Mouse (Mus musculus) forebrain, embryonic 15.5 days (tissue): ENCODE results near the gene Gclm. TPM values are rescaled to one million over a fixed set of nuclear protein-coding genes. Genes with fewer than 3 reads are reported as not detected.

Experiments
- ATAC-seq: fragments of 200-750 bp; cut with Nextera tagmentation; replicated peaks from 2 replicates; pipeline ENCODE4 v1.8.0; 2017; ENCODE audit warnings: mild to moderate bottlenecking, moderate TSS enrichment, moderate library complexity
- H3K27ac ChIP-seq: fragments of 300-500 bp; sonication (generic); replicated peaks from 2 replicates; pipeline ENCODE4 v1.5.1; 2015; ENCODE audit warnings: mild to moderate bottlenecking, inconsistent platforms
- H3K27me3 ChIP-seq: fragments of 300-500 bp; sonication (generic); 2 replicates; pipeline ENCODE4 v1.6.1; 2015; ENCODE audit warnings: inconsistent platforms
- H3K36me3 ChIP-seq: fragments of 300-500 bp; sonication (generic); 2 replicates; pipeline ENCODE4 v1.6.1; 2015; ENCODE audit warnings: mild to moderate bottlenecking, inconsistent platforms
- H3K4me1 ChIP-seq: fragments of 300-500 bp; sonication (generic); 2 replicates; pipeline ENCODE4 v1.6.1; 2015; ENCODE audit warnings: inconsistent platforms
- H3K4me2 ChIP-seq: fragments of 300-500 bp; sonication (generic); replicated peaks from 2 replicates; pipeline ENCODE4 v1.6.1; 2015; ENCODE audit warnings: mild to moderate bottlenecking, inconsistent platforms
- H3K4me3 ChIP-seq: fragments of 300-500 bp; sonication (generic); 2 replicates; pipeline ENCODE4 v1.5.1; 2015; ENCODE audit warnings: mild to moderate bottlenecking, inconsistent platforms
- H3K9ac ChIP-seq: fragments of 300-500 bp; sonication (generic); replicated peaks from 2 replicates; pipeline ENCODE4 v1.6.1; 2015; ENCODE audit warnings: mild to moderate bottlenecking, inconsistent platforms
- H3K9me3 ChIP-seq: fragments of 300-500 bp; sonication (generic); 2 replicates; pipeline ENCODE4 v1.6.1; 2016; ENCODE audit warnings: inconsistent platforms
- WGBS: fragments of 180-500 bp; shearing (Covaris S2); methylation state at CpG from one replicate; pipeline ENCODE4 v1.1.7; 2015; ENCODE audit warnings: mixed read lengths; 5-methylcytosine and 5-hydroxymethylcytosine counted together
- polyA plus RNA-seq: library from polyadenylated mRNA; unstranded; fragments of >200 nt; fragmentation: Nextera tagmentation; extraction: Ambion mirVana; gene quantifications from 2 replicates; pipeline ENCODE4 v1.2.1, GENCODE M21; 2015

Gene Gclm
- polyA plus RNA-seq = 52.6 and 57.4 TPM in 2 replicates

GRCm38 (mm10) chr3:122245215-122245877 is at the start of gene Gclm:
Gene Gclm, plus strand, starts transcription at chr3:122245557.
- Histone ChIP-seq H3K9ac (peak within 1 kb of the TSS; percentile 89), H3K9me3 (no peaks in the 10 kb centered on the region), H3K4me1 (peaks cover 23% of the 10 kb centered on the region), H3K4me3 (peak within 1 kb of the TSS; percentile 95), H3K27ac (peak within 1 kb of the TSS; percentile 95), H3K36me3 (no peaks in the 10 kb centered on the region), H3K4me2 (peak within 1 kb of the TSS; percentile 67), H3K27me3 (no peaks in the 10 kb centered on the region)
- WGBS = 0% methylated on average over 86 of the region's 90 CpGs
- peak; percentile 100 for ATAC-seq

- Histone ChIP-seq H3K9ac (no peak overlapping the region), H3K4me3 (no peak overlapping the region), H3K27ac (no peak overlapping the region), H3K27me3 (no peaks in the 10 kb centered on the region), H3K9me3 (no peaks in the 10 kb centered on the region), H3K36me3 (no peaks in the 10 kb centered on the region), H3K4me1 (peaks cover 15% of the 10 kb centered on the region), H3K4me2 (no peak overlapping the region)
- 74% methylated on average over 4 of the region's 4 CpGs for WGBS
- no peak for ATAC-seq
Measured at GRCm38 (mm10) chr3:122196621-122197298, 48.6 kb upstream of the Gclm start.

- Histone ChIP-seq H3K4me3 (no peak overlapping the region), H3K9me3 (no peaks in the 10 kb centered on the region), H3K27me3 (no peaks in the 10 kb centered on the region), H3K36me3 (no peaks in the 10 kb centered on the region), H3K9ac (no peak overlapping the region), H3K4me2 (no peak overlapping the region), H3K27ac (no peak overlapping the region), H3K4me1 (peaks cover 15% of the 10 kb centered on the region)
- no peak for ATAC-seq
- 79% methylated on average over 2 of the region's 2 CpGs for whole genome bisulfite sequencing
Measured at GRCm38 (mm10) chr3:122198532-122198931, 46.8 kb upstream of the Gclm start.

GRCm38 (mm10) chr3:122198966-122199381 is 46.4 kb upstream of the Gclm start:
- Histone ChIP-seq H3K27ac (no peak overlapping the region), H3K4me2 (no peak overlapping the region), H3K4me3 (no peak overlapping the region), H3K9me3 (no peaks in the 10 kb centered on the region), H3K9ac (no peak overlapping the region), H3K27me3 (no peaks in the 10 kb centered on the region), H3K36me3 (no peaks in the 10 kb centered on the region), H3K4me1 (peaks cover 15% of the 10 kb centered on the region)
- ATAC-seq = 0 out of 2 replicates have a peak, but pooled peaks have one; percentile 48
- WGBS = 57% methylated on average over 8 of the region's 8 CpGs

GRCm38 (mm10) chr3:122199600-122199999 is 45.8 kb upstream of the Gclm start:
- ATAC-seq = peak; percentile 76
- H3K9me3 ChIP-seq = no peaks in the 10 kb centered on the region
- no peaks in the 10 kb centered on the region for H3K27me3 ChIP-seq
- H3K4me3 ChIP-seq = no peak overlapping the region
- peaks cover 15% of the 10 kb centered on the region for H3K4me1 ChIP-seq
- H3K4me2 ChIP-seq = no peak overlapping the region
- 35% methylated on average over 4 of the region's 4 CpGs for WGBS
- no peaks in the 10 kb centered on the region for H3K36me3 ChIP-seq
- peak overlapping the region; percentile 50; the same call in 1 of the 2 replicates for H3K27ac ChIP-seq
- no peak overlapping the region for H3K9ac ChIP-seq

- H3K36me3 ChIP-seq = no peaks in the 10 kb centered on the region
- no peak overlapping the region for H3K4me2 ChIP-seq
- H3K9me3 ChIP-seq = no peaks in the 10 kb centered on the region
- no peak overlapping the region for H3K4me3 ChIP-seq
- H3K27me3 ChIP-seq = no peaks in the 10 kb centered on the region
- peaks cover 15% of the 10 kb centered on the region for H3K4me1 ChIP-seq
- H3K27ac ChIP-seq = peak overlapping the region; percentile 50; the same call in 1 of the 2 replicates
- ATAC-seq = no peak
- 85% methylated on average over 5 of the region's 5 CpGs for WGBS
- no peak overlapping the region for H3K9ac ChIP-seq
Measured at GRCm38 (mm10) chr3:122200017-122200416, 45.3 kb upstream of the Gclm start.

- no peak overlapping the region for H3K4me2 ChIP-seq
- peaks cover 15% of the 10 kb centered on the region for H3K4me1 ChIP-seq
- H3K9ac ChIP-seq = no peak overlapping the region
- no peak overlapping the region for H3K4me3 ChIP-seq
- no peaks in the 10 kb centered on the region for H3K9me3 ChIP-seq
- 46% methylated on average over 5 of the region's 5 CpGs for WGBS
- H3K27me3 ChIP-seq = no peaks in the 10 kb centered on the region
- 0 out of 2 replicates have a peak, but pooled peaks have one; percentile 48 for ATAC-seq
- no peak overlapping the region for H3K27ac ChIP-seq
- no peaks in the 10 kb centered on the region for H3K36me3 ChIP-seq
Measured at GRCm38 (mm10) chr3:122200447-122200846, 44.9 kb upstream of the Gclm start.

GRCm38 (mm10) chr3:122202307-122202732 is 43.0 kb upstream of the Gclm start:
- no peaks in the 10 kb centered on the region for H3K27me3 ChIP-seq
- ATAC-seq = no peak
- H3K9me3 ChIP-seq = no peaks in the 10 kb centered on the region
- H3K36me3 ChIP-seq = no peaks in the 10 kb centered on the region
- 12% methylated on average over 5 of the region's 5 CpGs for WGBS
- peaks cover 15% of the 10 kb centered on the region for H3K4me1 ChIP-seq
- H3K9ac ChIP-seq = no peak overlapping the region
- no peak overlapping the region for H3K4me2 ChIP-seq
- no peak overlapping the region for H3K27ac ChIP-seq
- no peak overlapping the region for H3K4me3 ChIP-seq

GRCm38 (mm10) chr3:122203675-122204329 is 41.6 kb upstream of the Gclm start:
- H3K9me3 ChIP-seq = no peaks in the 10 kb centered on the region
- H3K4me3 ChIP-seq = no peak overlapping the region
- H3K36me3 ChIP-seq = no peaks in the 10 kb centered on the region
- H3K27me3 ChIP-seq = no peaks in the 10 kb centered on the region
- H3K4me1 ChIP-seq = peaks cover 14% of the 10 kb centered on the region
- no peak overlapping the region for H3K9ac ChIP-seq
- ATAC-seq = no peak
- 85% methylated on average over 9 of the region's 9 CpGs for WGBS
- no peak overlapping the region for H3K27ac ChIP-seq
- H3K4me2 ChIP-seq = no peak overlapping the region

- Histone ChIP-seq H3K4me2 (no peak overlapping the region), H3K9me3 (no peaks in the 10 kb centered on the region), H3K27ac (no peak overlapping the region), H3K27me3 (no peaks in the 10 kb centered on the region), H3K4me3 (no peak overlapping the region), H3K9ac (no peak overlapping the region), H3K36me3 (no peaks in the 10 kb centered on the region), H3K4me1 (no peaks in the 10 kb centered on the region)
- no peak for ATAC-seq
- WGBS = 83% methylated on average over 6 of the region's 6 CpGs
Measured at GRCm38 (mm10) chr3:122205753-122206152, 39.6 kb upstream of the Gclm start.

GRCm38 (mm10) chr3:122206279-122207070 is 38.9 kb upstream of the Gclm start:
- H3K4me2 ChIP-seq = no peak overlapping the region
- H3K27ac ChIP-seq = no peak overlapping the region
- H3K4me3 ChIP-seq = no peak overlapping the region
- no peaks in the 10 kb centered on the region for H3K36me3 ChIP-seq
- no peak overlapping the region for H3K9ac ChIP-seq
- no peaks in the 10 kb centered on the region for H3K9me3 ChIP-seq
- 49% methylated on average over 8 of the region's 8 CpGs for WGBS
- no peaks in the 10 kb centered on the region for H3K27me3 ChIP-seq
- ATAC-seq = 0 out of 2 replicates have a peak, but pooled peaks have one; percentile 23
- H3K4me1 ChIP-seq = no peaks in the 10 kb centered on the region
